10 mouse cellular contexts compared by ENCODE assay signal in the genomic region with DNA sequence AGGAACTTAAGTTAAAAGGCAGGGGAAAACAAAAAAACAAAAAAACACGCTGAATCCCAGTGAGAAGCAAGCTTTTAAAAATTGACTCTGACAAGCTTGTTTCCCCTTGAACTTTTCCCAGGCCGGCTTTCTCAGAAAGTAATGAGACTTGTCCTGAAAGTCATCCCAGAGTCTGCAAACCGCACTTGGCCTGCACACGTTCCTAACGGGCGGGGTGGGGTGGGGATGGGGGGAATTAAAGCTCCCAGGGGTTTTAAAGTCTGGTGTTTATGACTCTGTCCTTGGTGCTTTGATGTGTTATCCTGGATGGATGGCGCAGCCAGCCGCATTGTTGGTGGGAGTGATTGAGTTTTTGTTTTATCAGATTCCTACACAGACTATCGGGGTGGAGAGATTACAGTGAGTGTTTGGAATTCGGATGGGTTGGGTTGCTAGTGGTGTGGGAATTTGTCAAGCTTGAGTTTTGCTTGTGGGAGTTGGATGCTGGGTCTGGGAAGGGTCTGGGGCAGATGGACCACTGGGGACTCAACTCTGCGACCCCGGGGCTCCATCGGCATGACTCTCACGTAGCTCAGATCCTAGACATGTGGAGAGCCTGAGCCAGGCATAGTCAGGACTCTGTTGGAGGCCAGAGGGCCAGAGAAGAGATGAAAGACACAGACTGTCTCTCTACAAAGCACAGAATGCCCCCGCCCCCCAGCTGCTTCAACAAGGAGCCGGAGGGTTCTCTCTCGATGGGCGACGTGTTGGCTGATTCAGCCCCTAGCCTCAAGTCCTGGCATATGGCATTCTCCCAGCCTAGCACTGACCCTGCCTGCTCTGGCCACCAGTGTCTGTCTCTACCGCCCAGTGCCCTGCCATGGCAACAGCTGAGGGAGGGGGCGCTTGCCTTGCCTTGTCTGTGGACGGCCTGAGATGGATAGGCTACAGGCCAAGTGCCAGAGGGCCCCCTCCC.
DNase-seq lines count a peak whose midpoint lies in the region; ATAC-seq lines count a peak whose summit lies in the region.
"Had no signal": no experiment of that assay in that cellular context is flagged by ENCODE, and none has a peak within 500 bp of the region (broad histone marks: within the 10 kb centered on the region; RNA-seq: fewer than 3 reads in every experiment).

No protein-coding gene starts in this region.

- no peaks in the 10 kb centered on the region for H3K27me3 ChIP-seq in forebrain, embryonic 13.5 days
- H3K27me3 ChIP-seq in intestine, embryonic 16.5 days (replicated peaks; ENCODE audit: control insufficient read depth, insufficient read depth, low read length) = no peaks in the 10 kb centered on the region

- ATAC-seq in forebrain, embryonic 13.5 days = peak; percentile 68
- peak; percentile 85 for ATAC-seq in intestine, embryonic 16.5 days

- peak overlapping the region; percentile 54 for H3K27ac ChIP-seq in forebrain, embryonic 13.5 days
- H3K27ac ChIP-seq in intestine, embryonic 16.5 days (ENCODE audit: low read length) = no peak overlapping the region

- no peak overlapping the region for H3K4me2 ChIP-seq in forebrain, embryonic 13.5 days
- peak overlapping the region; percentile 30; the same call in 1 of the 2 replicates for H3K4me2 ChIP-seq in intestine, embryonic 16.5 days (ENCODE audit: low read depth, low read length)

- peak; percentile 18 to 41 for DNase-seq in kidney, postnatal 4 days
- no peak for DNase-seq in kidney, postnatal 25 days
- DNase-seq in adrenal gland, postnatal 36 days = peak; percentile 58 to 60
- peak; percentile 68 for DNase-seq in neural tube, embryonic 10.5 days (ENCODE audit: extremely low spot score, low spot score)
- DNase-seq in left cerebral cortex, adult 8-10 months (ENCODE audit: low spot score in 2 of 2) = no peak
- DNase-seq in urinary bladder, postnatal 25 days (ENCODE audit: low spot score) = no peak

- H3K4me1 ChIP-seq in forebrain, embryonic 13.5 days = peaks cover 27% of the 10 kb centered on the region
- H3K4me1 ChIP-seq in intestine, embryonic 16.5 days (ENCODE audit: control insufficient read depth, insufficient read depth, low read length) = peaks cover 16% of the 10 kb centered on the region

- no peaks in the 10 kb centered on the region for H3K36me3 ChIP-seq in forebrain, embryonic 13.5 days (ENCODE audit: poor library complexity, severe bottlenecking)
- no peaks in the 10 kb centered on the region for H3K36me3 ChIP-seq in intestine, embryonic 16.5 days (ENCODE audit: control insufficient read depth, insufficient read depth, low read length)
- H3K36me3 ChIP-seq: G1E had no signal

- no peak overlapping the region for H3K9ac ChIP-seq in forebrain, embryonic 13.5 days
- H3K9ac ChIP-seq in intestine, embryonic 16.5 days (ENCODE audit: low read depth, low read length) = no peak overlapping the region

- no peak overlapping the region for H3K4me3 ChIP-seq in forebrain, embryonic 13.5 days
- H3K4me3 ChIP-seq in intestine, embryonic 16.5 days (ENCODE audit: low read length) = no peak overlapping the region
- H3K4me3 ChIP-seq: erythroblast, embryonic 14.5 days had no signal

- no peaks in the 10 kb centered on the region for H3K9me3 ChIP-seq in forebrain, embryonic 13.5 days (replicated peaks)
- H3K9me3 ChIP-seq in intestine, embryonic 16.5 days (ENCODE audit: control insufficient read depth, low read length) = no peaks in the 10 kb centered on the region

- 44% methylated on average over 22 of the region's 22 CpGs for WGBS in forebrain, embryonic 13.5 days
- 21% methylated on average over 22 of the region's 22 CpGs for WGBS in intestine, embryonic 16.5 days

Comparison
In these comparisons a context has a peak if more than half of its experiments do, and no peak if none do; other contexts are left out.
1. DNase-seq: peak in kidney, postnatal 4 days (2 of 2), adrenal gland, postnatal 36 days (2 of 2) and neural tube, embryonic 10.5 days (single experiment); none in kidney, postnatal 25 days (0 of 2), left cerebral cortex, adult 8-10 months (0 of 2) and urinary bladder, postnatal 25 days (single experiment).